Mouse (Mus musculus): ENCODE data around the gene Slc7a5. TPM values are rescaled to one million over a fixed set of nuclear protein-coding genes. Genes with fewer than 3 reads are reported as not detected.

The Slc7a5 gene
- 57.9 TPM for total RNA-seq (2023)

GRCm38 (mm10) chr8:121907587-121908248 lies at the start of gene Slc7a5:
TSS of gene Slc7a5 (minus strand) at chr8:121907694.

GRCm38 (mm10) chr8:121949222-121949800 lies 41.8 kb upstream of the Slc7a5 start, which contains the start of gene Banp:
TSS of gene Banp (plus strand) at chr8:121949750.

GRCm38 (mm10) chr8:121944831-121945230 lies 37.3 kb upstream of the Slc7a5 start, which contains the start of gene Car5a:
TSS of gene Car5a (minus strand) at chr8:121944904.

Other genes with a start within 250 kb of the Slc7a5 start
- gene Jph3, start 178.1 kb downstream of the Slc7a5 start, total RNA-seq (2023): not detected
- gene Klhdc4, start 78.1 kb downstream of the Slc7a5 start, total RNA-seq (2023): 65.3 TPM
- not detected for gene Car5a, start 37.2 kb upstream of the Slc7a5 start, total RNA-seq (2023)
- gene Banp, start 42.1 kb upstream of the Slc7a5 start, total RNA-seq (2023): 76.7 TPM

All from CD8-positive naive resting alpha-beta T cell, adult 57 days (primary cell).